Mouse (Mus musculus) gastrocnemius, postnatal 4 days (tissue): ENCODE data around the gene Ndufs2. TPM values are rescaled to one million over a fixed set of nuclear protein-coding genes. Genes with fewer than 3 reads are reported as not detected.
A peak's percentile ranks its signal among the peaks of the same experiment; 100 is the strongest.

Source experiments
- DNase-seq, 2 experiments: peaks; one replicate each; pipeline ENCODE4 v3.0.0; 2021 to 2022; ENCODE audit warnings: low spot score in 2 of 2, mixed read lengths in 2 of 2
- total RNA-seq, 2 experiments: library from RNA; stranded (reverse); gene quantifications; 2 replicates each; pipeline ENCODE4 v1.2.3; 2021

The Ndufs2 gene
- total RNA-seq, 2 experiments from 2014 or later: 471 to 503 TPM

DNA sequence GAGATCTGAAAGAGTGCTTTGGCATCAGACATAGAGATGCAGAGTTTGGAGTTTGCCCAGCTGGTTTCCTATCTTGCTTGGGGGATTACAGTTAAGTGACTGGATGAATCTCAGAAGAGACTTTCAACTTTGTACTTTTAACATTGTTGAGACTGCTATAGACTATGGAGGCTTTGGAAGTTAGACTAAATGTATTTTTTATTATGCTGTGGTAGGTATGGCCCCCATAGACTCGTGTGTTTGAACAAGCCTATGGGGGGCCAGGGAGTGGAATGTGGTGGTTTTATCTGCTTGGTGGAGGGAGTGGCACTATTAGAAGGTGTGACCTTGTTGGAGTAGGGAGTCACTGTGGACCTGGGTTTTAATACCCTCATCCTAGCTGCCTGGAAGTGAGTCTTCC is 51.7 kb downstream of the Ndufs2 start:
- DNase-seq: no peak

DNA sequence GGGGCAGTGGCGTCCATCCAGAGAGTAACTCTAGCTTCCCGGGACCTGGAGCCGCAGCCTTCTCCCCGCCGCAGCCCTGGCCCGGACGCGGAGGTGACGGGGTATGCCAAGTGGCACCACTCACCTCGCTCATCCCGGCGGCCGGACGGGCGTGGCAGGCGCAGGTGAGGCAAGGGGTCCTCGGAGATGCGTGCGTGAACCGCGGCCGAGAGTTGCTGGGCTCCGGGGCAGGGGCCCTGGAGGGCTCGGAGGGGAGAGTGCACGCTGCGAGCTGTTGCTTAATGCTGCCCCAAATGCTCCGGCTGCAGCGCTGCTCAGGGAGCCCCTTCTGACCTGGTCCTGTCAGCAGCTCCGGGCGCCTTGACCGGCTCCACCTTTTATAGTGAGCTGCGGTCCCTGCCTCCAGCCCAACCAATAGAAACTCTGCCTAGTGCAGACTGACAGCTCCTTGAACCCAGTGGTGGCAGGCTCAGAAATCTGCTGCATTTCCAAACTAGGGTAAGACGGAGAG is 55.2 kb downstream of the Ndufs2 start, which contains the start of gene Pcp4l1:
Pcp4l1 (minus strand) TSS at position 382 of the 511 bp plus-strand sequence.
- DNase-seq: peak in 1 of 2 experiments; percentile 37

DNA sequence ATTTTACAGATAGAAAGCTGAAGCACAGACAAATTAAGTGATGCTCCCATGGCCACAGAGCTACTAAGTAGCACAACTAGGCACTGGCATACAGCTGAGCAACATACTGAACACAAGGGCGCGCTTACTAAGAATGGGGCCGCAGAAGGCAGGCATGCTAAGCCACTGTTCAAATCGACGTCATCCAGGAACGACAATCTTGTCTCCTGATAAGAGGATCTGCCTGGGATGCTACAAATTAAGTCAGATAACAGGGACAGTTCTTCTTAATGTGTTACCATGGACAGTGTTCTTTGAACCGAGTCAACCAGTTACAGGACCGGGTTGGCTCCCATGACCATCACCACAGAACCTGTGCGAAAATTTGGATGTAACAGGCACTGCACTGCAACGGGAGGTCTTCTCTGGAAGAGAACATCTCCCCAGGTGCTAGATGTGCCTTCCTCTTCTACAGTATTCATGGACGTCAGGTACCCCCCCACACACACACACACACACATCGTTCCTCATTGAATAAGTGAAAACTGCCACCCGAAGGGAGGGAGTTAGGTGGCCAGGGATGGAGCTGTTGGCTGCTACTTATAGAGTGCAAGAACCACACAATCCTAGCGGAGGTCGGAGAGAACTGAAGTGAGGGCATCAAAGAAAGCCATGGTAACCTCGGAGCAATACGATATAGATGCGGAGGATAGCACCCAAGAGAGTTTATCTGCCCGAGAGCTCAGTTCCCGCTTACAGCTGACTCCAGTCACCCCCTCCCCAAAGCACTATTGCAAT is 56.0 kb downstream of the Ndufs2 start:
- DNase-seq: no peak

DNA sequence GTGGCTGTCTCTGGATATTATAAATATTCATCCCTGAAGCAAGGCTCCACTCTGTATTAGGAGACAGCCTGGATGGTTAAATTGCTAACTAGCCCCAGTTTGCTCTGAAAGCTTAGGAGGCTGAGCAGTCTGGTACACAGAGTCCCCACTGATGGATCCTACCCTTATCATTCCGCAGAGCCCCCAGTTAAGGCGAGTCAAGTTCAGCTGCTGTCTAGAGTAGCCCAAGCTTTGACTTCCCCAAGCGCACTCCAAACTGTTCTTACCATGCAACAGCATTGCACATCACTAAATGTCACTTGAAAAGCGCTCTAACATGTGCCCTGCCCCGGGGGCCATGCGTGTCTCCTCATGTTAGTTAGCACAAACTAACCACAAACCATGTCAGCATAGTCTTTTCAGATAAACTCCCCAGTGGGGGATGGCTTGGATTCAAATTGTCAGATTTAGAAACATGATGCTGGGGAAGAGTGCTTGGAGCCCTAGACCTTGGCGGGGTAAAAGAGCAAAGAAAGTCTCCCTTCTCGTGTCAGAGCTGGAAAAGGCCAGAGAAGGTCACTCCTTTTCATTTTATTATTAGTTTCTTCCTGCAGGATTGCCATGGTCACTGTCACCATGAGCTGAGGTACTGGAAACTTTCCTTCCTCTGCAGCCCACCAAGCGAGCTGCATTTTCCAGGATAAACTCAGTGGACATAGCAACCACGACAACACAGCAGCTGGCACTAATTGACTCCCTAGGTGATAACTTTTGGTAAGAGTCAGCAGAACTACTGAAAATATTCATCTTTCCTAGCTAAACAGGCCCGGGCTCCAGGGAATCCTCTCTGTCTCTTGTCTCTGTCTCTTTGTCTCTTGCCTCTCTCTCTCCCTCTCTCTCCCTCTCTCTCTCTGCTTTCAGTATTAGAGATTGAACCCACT is 57.0 kb downstream of the Ndufs2 start:
- no peak for DNase-seq

DNA sequence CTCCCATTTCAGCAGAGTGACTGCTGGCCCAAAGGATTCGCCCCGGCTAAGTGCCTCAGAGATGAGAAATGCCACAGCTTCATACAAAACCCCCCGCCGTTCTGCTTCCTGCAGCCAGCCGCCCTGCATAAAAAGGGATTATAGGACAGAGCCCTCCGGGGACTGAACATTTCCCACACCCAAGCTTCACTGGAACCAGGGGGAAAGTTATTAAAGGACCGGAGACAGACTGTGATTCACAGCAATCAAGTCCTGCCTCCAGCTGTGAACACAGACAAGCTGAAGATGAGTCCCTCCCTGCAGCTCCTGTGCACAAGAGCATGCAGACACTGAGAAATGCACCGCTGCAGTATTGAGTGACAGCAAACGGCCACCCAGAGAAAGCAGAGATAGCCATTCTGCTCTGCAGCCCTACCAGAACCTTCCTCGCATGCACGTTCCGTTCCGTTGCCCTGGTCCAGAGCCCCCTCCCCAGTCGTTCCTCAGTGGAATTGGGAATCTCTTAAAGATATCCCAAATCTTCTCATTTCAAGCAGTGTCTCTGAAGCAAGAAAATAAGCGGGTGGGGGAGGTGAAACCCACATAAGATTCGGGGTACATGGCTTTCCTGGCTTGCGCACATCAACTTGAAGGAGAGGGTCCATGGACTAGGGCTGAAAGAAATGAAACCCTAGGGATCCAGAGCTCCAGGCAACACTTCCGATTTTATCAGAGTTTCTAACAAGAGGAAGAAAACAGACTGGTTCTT is 57.9 kb downstream of the Ndufs2 start:
- DNase-seq: no peak

DNA sequence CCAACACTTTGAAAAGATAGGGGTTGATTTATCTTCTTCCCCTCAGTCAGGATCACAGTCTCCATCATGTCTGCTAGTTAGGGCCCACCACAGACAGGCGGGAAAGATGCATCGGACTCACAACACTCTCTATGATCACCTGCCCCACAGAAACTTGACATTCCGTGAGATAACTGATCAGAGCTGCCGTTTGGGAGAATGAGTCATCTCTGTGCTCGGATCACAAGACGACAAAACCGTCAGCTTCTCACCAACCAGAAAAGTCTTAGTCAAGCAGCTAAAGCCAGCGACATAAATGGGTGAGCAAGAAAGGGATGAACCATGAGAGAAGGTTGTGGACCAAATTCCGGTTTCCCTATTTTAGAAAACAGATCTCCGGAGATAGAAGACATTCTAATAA is 58.9 kb downstream of the Ndufs2 start:
- no peak for DNase-seq

DNA sequence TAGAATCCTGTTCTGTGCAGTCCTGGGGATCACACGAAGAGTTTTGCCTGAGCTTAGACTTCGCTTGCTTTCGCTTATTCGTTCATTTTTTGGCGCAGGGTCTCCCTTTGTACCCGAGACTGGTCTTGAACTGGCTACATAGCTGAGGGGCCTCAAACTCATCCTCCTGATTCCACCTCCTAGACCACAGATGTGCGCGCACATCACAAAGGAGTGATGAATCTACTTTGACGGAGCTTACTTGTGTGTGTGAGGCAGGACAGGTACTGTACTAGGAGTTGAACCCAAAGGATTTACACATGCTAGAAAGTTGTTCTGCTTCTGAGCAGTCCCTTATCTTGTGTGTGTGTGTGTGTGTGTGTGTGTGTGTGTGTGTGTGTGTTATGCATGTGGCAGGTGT is 60.4 kb downstream of the Ndufs2 start:
- DNase-seq: no peak

DNA sequence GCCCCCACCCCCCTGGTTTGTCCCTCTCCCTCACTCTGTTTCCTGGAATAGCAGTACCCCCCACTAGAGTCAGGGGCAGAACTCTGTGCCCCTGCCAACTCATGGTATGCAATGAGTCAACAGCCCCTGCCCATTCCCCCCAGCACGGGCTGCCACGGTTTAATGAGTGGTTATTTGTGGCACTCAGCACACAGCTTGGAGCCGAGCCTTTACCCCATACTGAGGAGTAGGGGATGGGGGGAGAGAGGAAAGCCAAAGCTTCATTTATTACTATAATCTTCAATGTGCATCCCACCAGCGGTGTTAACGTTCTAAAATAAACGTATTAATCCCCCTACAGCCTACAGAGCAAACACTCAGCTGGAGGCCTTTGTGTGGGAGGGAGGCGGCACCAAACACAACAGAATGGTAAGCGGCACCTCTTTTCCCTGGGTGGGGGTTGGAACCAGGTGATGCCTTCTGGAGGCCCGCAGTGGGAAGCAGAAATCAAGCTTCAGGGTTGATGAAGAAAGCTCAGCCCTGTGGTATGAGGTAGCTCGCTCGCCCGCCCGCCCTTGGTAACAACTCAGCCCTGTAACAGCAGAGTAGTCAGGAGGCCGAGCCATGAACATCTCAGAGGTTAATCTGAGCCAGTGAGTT is 61.6 kb downstream of the Ndufs2 start:
- DNase-seq: no peak

DNA sequence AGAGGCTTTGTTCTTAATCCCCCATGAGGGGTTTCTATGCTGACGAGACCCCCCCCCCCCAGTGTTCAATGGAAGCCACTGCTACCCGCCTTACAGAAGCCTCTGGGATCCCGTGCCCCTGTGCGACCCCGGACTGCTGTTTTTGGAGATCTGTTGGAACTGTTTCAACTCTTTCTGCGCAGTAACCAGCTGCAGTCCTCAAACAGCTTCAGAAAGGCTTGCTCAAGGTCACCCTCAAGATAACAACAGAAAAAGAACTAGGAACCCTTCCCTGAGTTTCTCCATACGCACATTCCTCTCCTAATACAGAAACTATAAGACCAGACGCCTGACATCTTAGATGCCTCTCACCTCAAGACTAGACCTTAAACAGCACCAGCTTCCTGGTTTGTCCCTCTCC is 62.1 kb downstream of the Ndufs2 start:
- no peak for DNase-seq

DNA sequence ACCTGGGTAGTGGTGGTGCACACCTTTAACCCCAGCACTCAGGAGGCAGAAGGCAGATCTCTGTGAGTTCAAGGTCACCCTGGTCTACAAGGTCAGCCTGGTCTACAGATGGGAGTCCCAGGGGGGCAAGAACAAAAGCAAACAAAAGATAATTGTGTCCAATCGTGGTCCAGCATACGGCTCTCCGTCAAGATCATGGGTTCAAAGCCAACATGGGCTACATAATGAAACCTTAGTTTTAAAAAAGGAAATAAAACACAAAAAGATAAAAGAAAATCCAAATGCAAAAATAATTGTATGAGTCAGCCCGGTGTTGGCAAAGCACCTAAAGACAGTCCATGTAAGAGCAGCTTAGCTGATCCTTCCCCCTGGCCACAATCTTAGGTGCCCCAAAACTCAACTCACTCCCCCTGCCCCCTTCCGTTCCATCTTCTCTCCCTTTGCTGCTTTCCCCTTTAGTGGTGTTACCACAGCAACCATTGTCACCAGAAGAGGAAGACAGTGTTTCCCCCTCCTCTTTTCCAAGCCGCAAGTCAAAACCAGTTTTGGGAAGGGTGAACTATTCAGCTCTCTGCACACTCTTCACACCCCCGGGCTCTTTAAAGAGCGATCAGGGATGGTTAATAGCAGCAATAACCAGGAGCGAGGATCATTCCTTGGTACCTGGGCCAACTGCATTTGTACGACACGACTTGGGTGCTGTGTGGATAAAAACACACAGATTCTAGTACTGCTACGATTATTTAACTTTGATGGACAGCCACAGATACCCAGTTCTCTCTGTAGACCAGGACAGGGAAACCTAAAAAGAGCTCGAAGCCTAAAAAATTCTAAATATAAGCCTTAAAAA is 63.1 kb downstream of the Ndufs2 start:
- no peak for DNase-seq

DNA sequence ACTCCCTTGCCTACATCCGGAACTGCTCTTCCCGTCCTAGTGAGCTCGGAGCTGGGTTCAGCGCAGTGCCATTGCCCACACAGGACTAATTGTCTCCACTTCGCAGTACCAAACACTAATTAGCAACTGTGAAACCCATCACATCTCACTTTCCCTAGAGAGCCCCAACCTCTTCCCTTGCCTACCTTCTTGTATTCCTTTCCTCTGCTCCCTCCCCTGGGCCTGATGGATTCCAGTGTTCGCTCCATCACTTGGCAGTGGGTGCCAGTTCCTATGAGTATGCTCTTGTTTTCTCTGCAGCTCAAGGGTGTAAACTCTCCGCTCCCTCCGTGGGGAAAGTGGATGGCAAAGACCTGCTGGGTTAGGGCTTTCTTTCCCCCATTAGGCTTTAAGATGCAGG is 65.5 kb downstream of the Ndufs2 start:
- no peak for DNase-seq

Other genes with a start within 250 kb of the Ndufs2 start
- under 1 TPM; 0.37 to 0.62 TPM for gene Fcgr4, start 232.5 kb downstream of the Ndufs2 start, total RNA-seq
- gene Fcgr3, start 186.5 kb downstream of the Ndufs2 start, total RNA-seq: 10 to 100 TPM; 15.7 to 16.8 TPM
- 1 to 10 TPM in 1 of 2 experiments, not detected in 1; 1.2 TPM for gene Cfap126, start 137.5 kb downstream of the Ndufs2 start, total RNA-seq
- 100 to 1,000 TPM; 458 to 496 TPM for gene Sdhc, start 100.8 kb downstream of the Ndufs2 start, total RNA-seq
- gene Mpz, start 100.7 kb downstream of the Ndufs2 start, total RNA-seq: 100 to 1,000 TPM; 476 to 539 TPM
- 10 to 100 TPM in 1 of 2 experiments, 1 to 10 TPM in 1; 7.5 to 11.7 TPM for gene Pcp4l1, start 55.1 kb downstream of the Ndufs2 start, total RNA-seq
- gene Nr1i3, start 37.4 kb downstream of the Ndufs2 start, total RNA-seq: under 1 TPM in 1 of 2 experiments, not detected in 1; 0.29 TPM
- 10 to 100 TPM; 33.4 to 39.7 TPM for gene Tomm40l, start 28.9 kb downstream of the Ndufs2 start, total RNA-seq
- gene Apoa2, start 26.3 kb downstream of the Ndufs2 start, total RNA-seq: 10 to 100 TPM in 1 of 2 experiments, 1 to 10 TPM in 1; 2.1 to 13.8 TPM
- 10 to 100 TPM; 18.7 to 28.7 TPM for gene Fcer1g, start 17.0 kb downstream of the Ndufs2 start, total RNA-seq
- gene Adamts4, start 967 bp downstream of the Ndufs2 start, total RNA-seq: 10 to 100 TPM; 12.1 to 12.5 TPM
- 10 to 100 TPM; 18.5 to 19.5 TPM for gene B4galt3, start 18.9 kb upstream of the Ndufs2 start, total RNA-seq
- gene Ppox, start 29.8 kb upstream of the Ndufs2 start, total RNA-seq: 10 to 100 TPM; 22.6 to 25.8 TPM
- gene Usp21, start 36.6 kb upstream of the Ndufs2 start, total RNA-seq: 10 to 100 TPM; 22.2 to 22.3 TPM
- gene Ufc1, start 43.6 kb upstream of the Ndufs2 start, total RNA-seq: 10 to 100 TPM; 88.1 to 89.8 TPM
- 10 to 100 TPM; 33.5 to 33.6 TPM for gene Dedd, start 77.8 kb upstream of the Ndufs2 start, total RNA-seq
- 10 to 100 TPM; 22.4 to 24.9 TPM for gene Nit1, start 94.3 kb upstream of the Ndufs2 start, total RNA-seq
- 100 to 1,000 TPM in 1 of 2 experiments, 10 to 100 TPM in 1; 97.9 to 112 TPM for gene Pfdn2, start 94.3 kb upstream of the Ndufs2 start, total RNA-seq
- gene Klhdc9, start 109.4 kb upstream of the Ndufs2 start, total RNA-seq: under 1 TPM; 0.74 to 0.83 TPM
- gene Nectin4, start 118.7 kb upstream of the Ndufs2 start, total RNA-seq: under 1 TPM; 0.21 to 0.25 TPM
- gene Arhgap30, start 137.6 kb upstream of the Ndufs2 start, total RNA-seq: 1 to 10 TPM; 3.3 to 3.5 TPM
- gene Usf1, start 159.9 kb upstream of the Ndufs2 start, total RNA-seq: 10 to 100 TPM; 43.9 to 48.4 TPM
- gene Tstd1, start 167.5 kb upstream of the Ndufs2 start, total RNA-seq: 1 to 10 TPM; 1.1 to 1.3 TPM
- 10 to 100 TPM; 15.0 to 16.4 TPM for gene F11r, start 186.1 kb upstream of the Ndufs2 start, total RNA-seq